Mouse (Mus musculus) stomach, postnatal 0 days (tissue): ENCODE measurements at regions not wholly inside any gene's neighbourhood (a gene's known extent, or its start where the extent isn't known, plus 50 kb on each side); places are given as distances from the start of the nearest gene placed in this dataset.

Experiments used
- CTCF ChIP-seq: IDR thresholded peaks from 2 replicates; pipeline ENCODE4 v1.5.1; 2016; ENCODE audit warnings: antibody characterized with exemption, low read depth, mild to moderate bottlenecking, moderate library complexity
- EP300 ChIP-seq: optimal IDR thresholded peaks from 2 replicates; pipeline ENCODE3; 2016; ENCODE audit warnings: antibody characterized with exemption

- TF ChIP-seq CTCF: no peak
- TF ChIP-seq EP300: no peak
Observed at GRCm38 (mm10) chr1:194241111-194241510, 376.9 kb upstream of the Plxna2 start.
